Mouse (Mus musculus): ENCODE results near the gene Asna1. TPM values are rescaled to one million over a fixed set of nuclear protein-coding genes. Genes with fewer than 3 reads are reported as not detected.

Asna1 gene
- total RNA-seq, 2 experiments from 2014 or later: 91.0 to 93.4 TPM

DNA sequence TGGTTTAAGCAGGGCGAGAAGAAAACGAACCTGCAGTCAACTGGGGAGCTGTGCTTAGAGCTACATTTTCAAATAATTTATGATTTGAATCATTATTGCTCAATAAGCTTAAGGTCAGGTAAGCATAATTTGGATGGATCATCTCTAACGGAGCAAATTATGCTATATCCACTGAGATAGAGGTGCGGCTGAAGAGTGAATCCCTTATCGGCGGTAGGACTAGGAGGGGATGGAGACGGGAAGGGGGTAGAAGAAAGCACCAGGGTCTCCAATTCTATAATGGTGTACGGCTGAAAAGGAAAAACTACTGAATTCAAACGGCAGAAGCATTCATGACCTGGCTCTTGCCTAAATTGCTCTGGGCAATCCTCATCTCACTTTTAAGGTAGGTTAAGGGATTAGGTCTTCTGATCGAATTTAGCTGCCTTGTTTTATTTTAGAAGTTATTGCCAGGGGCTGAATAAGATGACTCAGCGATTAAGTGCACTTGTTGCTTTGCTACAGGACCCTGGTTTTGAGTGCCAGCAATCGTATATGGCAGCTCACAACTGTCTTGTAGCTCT lies 10.2 kb upstream of the Asna1 start:
- DNase-seq: no peak

DNA sequence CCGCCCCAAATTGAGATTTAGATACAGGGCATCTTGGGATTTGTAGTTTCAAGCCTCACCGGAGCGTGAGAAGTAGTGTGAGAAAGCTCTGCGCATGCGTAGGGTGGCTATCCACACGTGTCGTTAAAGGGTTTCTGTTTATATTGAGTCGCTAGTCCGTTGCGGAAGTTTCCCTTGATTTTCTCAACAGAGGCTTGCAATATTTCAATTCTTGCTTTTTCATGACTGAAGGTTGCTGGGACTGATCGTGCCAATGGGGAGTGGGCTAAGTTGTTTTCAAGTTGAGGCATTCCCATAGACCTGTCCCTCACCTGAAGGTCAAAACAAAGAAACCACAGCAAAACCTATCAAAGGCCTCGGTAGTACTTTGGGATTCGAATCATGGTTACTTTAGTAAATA lies 9.7 kb upstream of the Asna1 start:
- DNase-seq: peak; percentile 83 to 86

DNA sequence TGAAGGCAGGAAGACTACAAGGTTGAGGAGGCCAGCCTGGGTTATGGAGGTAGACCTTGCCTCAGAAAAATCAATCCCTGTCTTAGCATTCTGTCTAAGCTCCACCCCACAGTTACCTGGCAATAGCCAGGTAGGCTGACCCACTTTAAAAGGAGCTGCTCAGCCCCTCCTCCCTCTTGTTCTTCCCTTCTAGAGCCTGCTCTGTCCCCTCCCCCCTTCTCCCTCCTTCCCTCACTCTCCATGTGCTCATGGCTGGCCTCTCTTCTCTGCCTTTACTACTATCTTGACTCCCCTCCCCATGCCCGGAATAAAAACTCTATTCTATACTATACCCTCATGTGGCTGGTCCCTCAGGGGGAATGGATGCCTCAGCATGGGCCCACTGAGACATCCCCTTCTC lies 8.8 kb upstream of the Asna1 start:
- no peak for DNase-seq

DNA sequence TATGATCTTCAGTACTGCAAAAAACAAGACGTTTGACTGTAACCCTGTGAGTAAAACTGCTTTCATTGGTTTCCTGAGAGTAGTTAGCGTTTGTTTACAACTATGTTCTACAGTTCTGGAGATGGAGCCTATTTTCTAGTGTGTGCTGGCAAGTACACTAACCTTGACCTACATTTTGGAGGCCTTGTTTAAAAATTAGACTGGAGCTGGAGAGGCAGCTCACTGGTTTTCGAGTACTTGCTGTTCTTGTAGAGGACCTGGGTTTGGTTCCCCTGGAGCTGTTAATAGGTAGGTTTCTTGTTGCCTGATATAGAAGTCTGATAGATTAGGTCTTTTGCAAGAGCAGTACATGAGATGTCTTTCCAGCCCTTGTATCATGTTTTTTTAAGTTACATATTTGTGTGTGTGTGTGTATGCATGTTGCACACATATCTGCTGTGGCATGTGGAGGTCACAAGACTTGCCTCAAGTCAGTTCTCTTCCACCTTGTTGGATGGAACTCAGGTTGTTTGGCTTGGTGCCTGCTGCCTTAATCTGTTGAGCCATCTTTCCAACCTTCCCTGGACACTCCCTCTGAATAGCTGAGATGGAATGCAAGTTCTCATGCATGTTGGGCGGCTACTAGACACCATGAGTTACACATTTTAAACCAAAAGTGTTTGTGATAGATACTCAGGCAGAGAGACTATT lies 7.7 kb upstream of the Asna1 start:
- no peak for DNase-seq

DNA sequence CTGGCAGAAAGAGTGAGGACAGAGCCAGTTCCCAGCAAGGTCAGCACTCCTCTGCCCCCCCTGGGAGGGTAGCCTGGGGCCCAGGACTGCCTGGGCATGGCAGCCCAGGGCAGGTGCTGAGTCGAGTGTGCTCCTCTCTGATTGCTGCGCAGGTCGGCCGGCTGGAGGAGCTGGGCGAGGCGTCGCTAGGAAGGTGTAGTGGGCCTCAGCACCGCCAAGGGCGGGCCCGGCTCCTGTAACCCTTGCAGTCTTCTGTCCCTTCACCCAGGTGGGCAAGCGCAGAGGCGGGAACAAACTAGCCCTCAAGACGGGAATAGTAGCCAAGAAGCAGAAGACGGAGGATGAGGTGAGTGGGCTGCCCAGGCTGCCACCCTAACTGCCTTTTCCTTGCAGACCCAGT lies 4.2 kb upstream of the Asna1 start:
- DNase-seq: no peak

GRCm38 (mm10) chr8:85027922-85028321 lies 2.8 kb upstream of the Asna1 start:
- DNase-seq: no peak

DNA sequence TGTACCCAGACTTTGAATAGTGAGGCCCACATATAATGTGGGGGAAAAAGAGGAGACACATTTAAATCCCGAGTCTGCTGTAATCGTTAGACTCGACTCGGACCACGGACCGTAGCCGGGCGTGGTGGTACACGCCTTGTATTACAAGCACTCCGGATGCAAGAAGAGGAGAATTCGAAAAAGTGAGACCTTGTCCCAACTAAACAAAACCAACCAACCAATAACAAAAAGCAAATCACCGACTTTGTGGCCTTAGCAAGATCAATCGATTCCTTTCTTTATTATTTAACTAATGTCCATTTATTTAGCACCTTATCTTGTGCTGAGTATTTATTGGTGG lies 2.4 kb upstream of the Asna1 start:
- no peak for DNase-seq

DNA sequence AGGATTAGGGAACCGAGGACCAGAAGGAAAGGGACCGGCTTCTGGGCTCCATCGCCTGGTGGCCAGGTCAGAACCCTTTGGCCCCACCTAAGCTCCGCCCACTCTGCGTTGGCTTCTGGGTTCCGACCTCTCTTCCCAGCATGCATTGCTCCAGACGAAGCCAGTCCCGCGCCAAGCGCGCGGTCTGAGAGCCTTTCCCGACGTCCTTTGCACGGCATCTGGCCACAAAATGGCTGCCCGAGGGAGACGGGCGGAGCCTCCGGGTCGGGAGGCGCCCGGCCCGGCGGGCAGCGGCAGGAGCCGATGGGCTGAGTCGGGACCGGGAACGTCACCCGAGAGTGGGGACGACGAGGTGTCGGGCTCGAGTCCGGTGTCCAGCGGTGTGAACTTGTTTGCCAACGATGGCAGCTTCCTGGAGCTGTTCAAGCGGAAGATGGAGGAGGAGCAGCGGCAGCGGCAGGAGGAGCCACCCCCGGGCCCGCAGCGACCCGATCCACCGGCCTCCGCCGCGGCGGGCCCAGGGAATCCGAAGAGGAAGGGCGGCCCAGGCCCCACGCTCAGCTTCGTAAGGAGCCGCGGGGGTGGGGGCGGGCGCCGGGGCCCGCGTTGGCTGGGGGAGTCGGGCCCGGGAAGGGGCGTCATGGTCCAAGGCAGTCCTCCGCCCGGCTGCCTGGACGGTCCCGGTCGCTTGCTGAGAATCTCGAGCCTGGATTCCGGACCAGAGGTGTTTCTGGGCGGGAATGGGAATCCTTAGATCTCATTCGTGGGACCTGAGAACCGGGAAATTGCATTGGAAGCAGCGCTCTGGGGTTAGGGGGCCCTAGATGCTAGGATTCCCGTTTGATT lies 1.8 kb upstream of the Asna1 start, which contains the start of gene Trir:
TSS of gene Trir (plus strand) at position 154 of the 846 bp plus-strand sequence.
- DNase-seq: peak; percentile 97 to 98

GRCm38 (mm10) chr8:85023846-85024245 lies 1.2 kb downstream of the Asna1 start:
- no peak for DNase-seq

DNA sequence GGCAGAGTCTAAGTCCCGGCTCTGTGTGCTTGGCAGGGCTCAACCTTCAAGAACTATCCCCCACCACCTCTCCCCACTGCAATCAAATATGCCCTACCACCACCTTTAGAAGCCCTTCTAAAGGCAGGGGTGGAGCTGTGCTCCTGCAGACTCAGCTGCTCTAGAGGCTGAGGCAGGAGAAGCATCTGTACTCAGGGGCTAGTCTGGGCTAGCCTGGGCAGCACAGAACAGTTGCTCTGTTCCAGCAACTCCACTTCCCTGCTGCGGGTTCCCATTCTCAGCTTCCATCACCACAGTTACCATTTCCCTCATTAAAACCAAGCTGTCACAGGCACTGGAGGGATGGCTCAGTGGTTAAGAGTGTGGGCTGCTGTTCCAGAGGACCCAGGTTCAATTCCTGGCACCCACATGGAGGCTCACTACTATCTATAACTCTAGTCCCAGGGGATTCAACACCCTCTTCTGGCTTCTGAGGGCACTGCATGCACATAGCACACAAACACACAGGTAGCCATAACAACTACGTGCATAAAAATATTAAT lies 3.5 kb downstream of the Asna1 start:
- no peak for DNase-seq

DNA sequence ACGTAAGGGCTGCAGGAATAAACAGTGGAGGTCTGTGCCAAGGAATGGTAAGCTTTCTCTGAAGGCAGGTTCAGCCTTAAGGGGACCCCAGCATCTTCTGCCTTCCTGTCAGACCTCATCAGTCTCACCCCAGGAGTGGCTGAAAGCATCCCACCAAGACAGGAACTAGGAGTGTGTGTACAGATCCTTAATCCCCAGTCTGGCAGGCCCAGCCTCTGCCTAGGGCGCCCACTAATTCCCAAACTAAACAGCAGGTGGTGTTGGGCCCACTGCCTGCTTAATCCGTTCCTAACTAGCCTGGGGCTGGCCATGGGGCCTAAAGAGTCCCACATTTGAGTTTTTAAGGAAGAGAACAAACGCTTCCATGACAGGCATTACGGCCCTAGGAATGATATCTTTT lies 7.9 kb downstream of the Asna1 start:
- DNase-seq: no peak

GRCm38 (mm10) chr8:85016724-85017123 lies 8.4 kb downstream of the Asna1 start:
- DNase-seq: no peak

- no peak for DNase-seq
Observed at GRCm38 (mm10) chr8:85014431-85014830, 10.7 kb downstream of the Asna1 start, which contains the start of gene Best2. Gene Best2, minus strand, starts transcription at chr8:85014531.

- DNase-seq: peak; percentile 78 to 82
Observed at GRCm38 (mm10) chr8:85013230-85013840, 11.7 kb downstream of the Asna1 start.

DNA sequence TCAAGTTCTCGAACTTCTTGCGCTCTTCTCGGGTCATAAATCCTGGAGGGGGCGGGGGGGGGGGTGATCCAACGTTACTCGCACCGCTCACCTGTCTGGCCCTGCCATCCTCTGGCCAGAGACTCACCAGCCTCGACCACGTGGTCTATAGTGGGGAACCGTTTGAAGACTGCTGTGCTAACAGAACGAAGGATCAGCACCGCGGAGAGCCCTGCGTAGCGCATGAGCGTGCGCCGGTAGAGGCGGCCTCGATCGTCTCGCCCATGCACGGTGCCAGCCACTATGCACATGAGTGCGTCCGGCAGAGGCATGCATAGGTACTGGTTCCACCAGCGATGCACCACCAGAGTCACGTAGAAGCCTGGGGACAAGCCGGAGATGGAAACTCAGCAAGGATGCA lies 13.8 kb downstream of the Asna1 start:
- no peak for DNase-seq

GRCm38 (mm10) chr8:85007686-85008085 lies 17.4 kb downstream of the Asna1 start:
- peak; percentile 57 to 64 for DNase-seq

GRCm38 (mm10) chr8:84997649-84998295 lies 27.3 kb downstream of the Asna1 start:
- peak; percentile 92 to 95 for DNase-seq

DNA sequence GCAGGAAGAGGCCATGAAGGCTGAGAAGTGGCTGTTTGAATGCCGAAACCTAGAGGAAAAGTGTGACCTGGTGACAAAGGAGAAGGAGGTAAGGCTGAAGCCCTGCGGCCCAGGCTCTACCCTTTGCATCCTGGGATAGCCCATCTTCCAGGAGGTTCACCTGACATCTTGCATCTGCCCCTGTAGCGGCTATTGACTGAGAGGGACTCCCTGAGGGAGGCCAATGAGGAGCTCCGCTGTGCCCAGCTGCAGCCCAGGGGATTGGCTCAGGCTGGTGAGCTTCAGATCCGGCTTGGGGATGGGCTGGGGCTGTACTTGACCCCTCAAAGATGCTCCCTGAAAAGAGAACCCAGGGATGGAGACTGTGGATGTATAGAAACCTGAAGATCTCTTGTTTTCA lies 28.1 kb downstream of the Asna1 start:
- no peak for DNase-seq

DNA sequence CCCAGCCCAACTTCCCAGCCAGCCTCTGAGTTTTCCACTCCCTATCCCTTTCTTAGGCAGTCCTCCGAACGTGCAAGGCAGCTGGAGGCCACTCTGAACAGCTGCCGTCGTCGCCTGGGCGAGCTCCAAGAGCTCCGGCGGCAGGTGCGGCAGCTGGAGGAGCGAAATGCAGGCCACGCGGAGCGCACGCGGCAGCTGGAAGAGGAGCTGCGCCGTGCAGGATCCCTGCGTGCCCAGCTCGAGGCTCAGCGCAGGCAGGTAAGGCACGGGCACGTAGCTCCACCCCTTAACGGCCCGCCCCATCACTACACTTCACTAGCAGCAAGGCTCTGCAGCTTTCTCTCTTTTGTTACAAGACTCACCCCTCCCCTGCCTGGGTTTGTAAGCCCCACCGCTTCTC lies 29.4 kb downstream of the Asna1 start:
- no peak for DNase-seq

DNA sequence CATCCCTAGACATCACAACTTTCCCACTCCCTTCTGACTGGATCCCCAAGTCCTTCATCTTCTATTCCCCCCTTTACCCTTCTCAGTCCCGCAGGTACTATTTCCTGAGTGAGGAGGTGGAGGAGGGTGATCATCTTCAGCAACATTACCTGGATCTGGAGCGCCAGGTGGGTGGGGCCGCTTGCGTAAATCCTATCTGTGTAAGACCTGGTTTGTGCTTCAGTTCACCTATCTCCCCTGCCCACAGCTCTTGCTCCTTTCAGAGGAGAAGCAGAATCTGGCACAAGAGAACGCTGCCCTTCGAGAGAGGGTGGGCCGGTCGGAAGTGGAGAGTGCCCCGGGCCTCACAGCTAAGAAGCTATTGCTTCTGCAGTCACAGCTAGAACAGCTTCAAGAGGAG lies 30.7 kb downstream of the Asna1 start:
- DNase-seq: no peak

DNA sequence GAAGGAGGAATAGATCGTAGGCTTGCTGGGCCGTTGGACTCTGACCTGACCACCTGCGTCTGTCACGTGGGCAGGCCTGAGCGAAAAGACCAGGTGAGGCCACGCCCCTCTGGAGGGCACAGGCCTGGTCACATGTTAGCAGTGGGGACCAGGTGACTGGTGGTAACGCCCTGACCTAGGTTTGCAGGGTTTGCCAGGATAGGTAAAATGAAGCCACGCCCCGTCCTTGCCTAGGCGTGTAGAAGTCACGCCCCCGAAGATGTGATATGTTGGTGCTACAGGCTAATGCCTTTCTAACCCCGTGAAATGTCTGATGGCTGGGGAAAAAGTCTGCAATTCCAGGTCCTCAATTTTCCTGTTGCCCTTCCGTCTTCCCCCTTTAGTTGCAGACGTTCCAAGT lies 34.2 kb downstream of the Asna1 start:
- DNase-seq: no peak

DNA sequence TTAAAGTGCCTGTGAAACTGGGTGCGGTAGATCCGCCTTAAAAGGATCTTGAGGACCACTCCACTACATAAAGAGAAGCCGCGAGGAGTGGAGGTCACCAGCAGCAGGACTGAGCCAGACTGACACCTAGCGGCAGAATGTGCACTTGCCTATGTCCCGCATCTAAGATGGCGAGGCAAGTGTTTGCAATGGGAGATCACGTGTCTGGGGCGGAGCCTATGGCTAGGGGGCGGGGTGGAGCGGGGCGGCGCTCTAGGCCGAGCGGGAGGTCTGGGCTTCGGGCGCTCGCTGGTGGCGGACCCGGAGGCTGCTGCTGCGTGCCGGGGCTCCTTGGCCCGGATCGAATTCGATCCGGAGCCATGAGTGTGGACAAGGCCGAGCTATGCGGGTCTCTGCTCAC lies 34.7 kb downstream of the Asna1 start, which contains the start of gene Hook2:
TSS of gene Hook2 (plus strand) at position 255 of the 400 bp plus-strand sequence.
- peak; percentile 96 to 97 for DNase-seq

All from adrenal gland, postnatal 36 days (tissue).